Mouse (Mus musculus): ENCODE measurements around the gene Acvrl1. TPM values are rescaled to one million over a fixed set of nuclear protein-coding genes. Genes with fewer than 3 reads are reported as not detected.

Acvrl1 gene
- total and polyA plus RNA-seq, 2 experiments from 2014 or later: 5.8 to 10.7 TPM

DNA sequence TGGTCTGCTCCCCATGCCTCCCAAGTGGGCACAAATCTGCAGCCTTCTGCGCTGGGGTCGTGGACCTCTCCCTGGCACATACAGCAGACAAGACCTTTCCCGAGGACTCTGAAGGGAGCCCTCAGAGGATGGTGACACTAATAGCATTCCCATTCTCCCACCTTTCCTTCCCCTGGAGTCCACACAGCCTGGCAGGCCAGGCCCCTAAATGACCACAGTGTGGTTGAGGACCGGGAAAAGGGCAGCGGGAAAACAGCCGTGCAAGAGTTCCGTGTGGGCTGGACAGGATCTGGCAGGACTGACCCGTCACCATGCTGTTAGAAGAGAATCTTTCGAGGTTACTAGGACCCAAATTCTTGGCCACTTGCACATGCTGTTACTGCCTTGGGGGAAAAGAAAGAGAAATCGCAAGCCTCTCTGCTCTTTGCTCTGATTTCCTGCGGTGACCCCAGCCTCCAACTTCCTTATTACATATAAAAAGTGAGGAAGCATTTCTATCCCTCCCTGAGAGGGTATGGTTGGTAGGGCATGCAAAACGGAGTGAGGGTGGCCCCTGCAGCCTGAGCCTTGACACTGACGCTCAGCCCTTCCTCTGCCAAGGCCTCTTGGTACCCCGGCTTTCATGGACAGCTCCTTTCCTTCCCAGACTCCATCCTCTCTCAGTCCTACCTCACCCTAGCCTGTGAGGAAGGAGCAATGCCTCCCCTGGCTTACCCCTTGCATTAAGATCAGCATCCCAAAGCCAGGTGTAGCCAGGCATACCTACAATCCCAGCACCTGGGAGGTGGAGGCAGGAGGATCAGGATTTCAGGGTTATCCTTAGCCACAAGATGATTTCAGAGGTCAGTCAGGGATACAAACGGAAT lies 18.0 kb downstream of the Acvrl1 start:
- ATAC-seq: no peak
- Histone ChIP-seq H3K27me3 (ENCODE audit: insufficient read depth, low read length) (no peaks in the 10 kb centered on the region), H3K27ac (ENCODE audit: low read depth, low read length) (no peak overlapping the region), H3K4me2 (ENCODE audit: low read depth) (no peak overlapping the region), H3K9me3 (ENCODE audit: low read length) (no peaks in the 10 kb centered on the region), H3K4me3 (ENCODE audit: low read depth, low read length) (no peak overlapping the region), H3K9ac (no peak overlapping the region), H3K36me3 (ENCODE audit: insufficient read depth) (no peaks in the 10 kb centered on the region), H3K4me1 (ENCODE audit: insufficient read depth) (0 out of 2 replicates have a peak, but pooled peaks cover 6% of the 10 kb centered on the region)
- DNase-seq: no peak
- no peak for TF ChIP-seq CTCF (IDR thresholded peaks at IDR 0.05; ENCODE audit: low read depth)
- WGBS: 70% methylated on average over 15 of the region's 15 CpGs

- Histone ChIP-seq H3K4me1 (ENCODE audit: insufficient read depth) (peaks cover 6% of the 10 kb centered on the region; the same call in 1 of the 2 replicates), H3K36me3 (ENCODE audit: insufficient read depth) (no peaks in the 10 kb centered on the region), H3K4me2 (ENCODE audit: low read depth) (no peak overlapping the region), H3K4me3 (ENCODE audit: low read depth, low read length) (no peak overlapping the region), H3K27ac (ENCODE audit: low read depth, low read length) (no peak overlapping the region), H3K27me3 (ENCODE audit: insufficient read depth, low read length) (no peaks in the 10 kb centered on the region), H3K9me3 (ENCODE audit: low read length) (no peaks in the 10 kb centered on the region), H3K9ac (no peak overlapping the region)
- ATAC-seq (no peak), DNase-seq (no peak)
- no peak for TF ChIP-seq CTCF (IDR thresholded peaks at IDR 0.05; ENCODE audit: low read depth)
- 74% methylated on average over 16 of the region's 16 CpGs for WGBS
Observed at GRCm38 (mm10) chr15:101147115-101147909, 19.0 kb downstream of the Acvrl1 start.

DNA sequence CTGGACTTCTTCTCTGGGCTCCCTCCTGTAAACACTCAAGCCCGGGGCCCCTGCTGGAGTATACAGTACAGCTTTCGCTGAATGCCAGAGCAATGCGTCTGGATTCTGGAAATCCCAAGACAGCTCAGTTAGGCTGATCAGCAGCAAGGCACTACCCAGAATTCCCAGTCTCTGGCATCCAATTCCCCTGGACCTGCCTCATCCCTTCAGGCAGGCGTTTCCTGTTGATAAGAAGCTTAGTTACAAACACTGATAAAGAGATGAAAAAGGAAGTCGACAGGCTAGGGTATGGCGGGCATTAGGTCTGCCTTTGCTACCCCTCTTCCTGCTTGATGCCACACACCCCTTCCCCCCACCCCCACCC lies 19.6 kb downstream of the Acvrl1 start:
- DNase-seq: no peak

DNA sequence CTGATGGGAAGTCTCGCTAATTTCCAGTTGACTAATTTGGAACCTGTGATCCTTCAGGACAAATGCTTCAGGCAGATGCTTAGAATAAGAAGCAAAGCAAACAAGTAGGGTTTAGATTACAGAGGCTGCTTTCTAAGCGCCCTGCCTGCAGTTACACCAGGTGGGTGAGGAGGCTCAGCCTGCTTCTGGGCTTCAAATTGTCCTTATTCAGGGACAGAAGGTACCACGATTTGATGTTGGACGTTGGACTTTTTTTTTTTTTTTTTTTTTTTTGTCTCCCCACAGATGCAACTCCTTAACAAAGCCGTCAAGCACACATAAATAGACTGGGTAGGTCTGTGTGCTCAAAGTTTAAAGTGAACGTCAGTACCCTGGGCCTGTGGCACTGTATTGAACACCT lies 20.3 kb downstream of the Acvrl1 start:
- no peak overlapping the region for H3K9ac ChIP-seq
- TF ChIP-seq CTCF (IDR thresholded peaks at IDR 0.05; ENCODE audit: low read depth): no peak
- H3K27ac ChIP-seq (ENCODE audit: low read depth, low read length): no peak overlapping the region
- WGBS: 53% methylated on average over 6 of the region's 6 CpGs
- peaks cover 6% of the 10 kb centered on the region; the same call in 1 of the 2 replicates for H3K4me1 ChIP-seq (ENCODE audit: insufficient read depth)
- DNase-seq (no peak), ATAC-seq (no peak)
- no peaks in the 10 kb centered on the region for H3K36me3 ChIP-seq (ENCODE audit: insufficient read depth)
- no peaks in the 10 kb centered on the region for H3K27me3 ChIP-seq (ENCODE audit: insufficient read depth, low read length)
- H3K4me2 ChIP-seq (ENCODE audit: low read depth): no peak overlapping the region
- H3K4me3 ChIP-seq (ENCODE audit: low read depth, low read length): no peak overlapping the region
- H3K9me3 ChIP-seq (ENCODE audit: low read length): no peaks in the 10 kb centered on the region

More for the DNA sequence above, 19.6 kb downstream of the Acvrl1 start:
- no peaks in the 10 kb centered on the region for H3K27me3 ChIP-seq (ENCODE audit: insufficient read depth, low read length)
- 55% methylated on average over 6 of the region's 6 CpGs for WGBS
- no peaks in the 10 kb centered on the region for H3K36me3 ChIP-seq (ENCODE audit: insufficient read depth)
- no peak overlapping the region for H3K27ac ChIP-seq (ENCODE audit: low read depth, low read length)
- H3K9me3 ChIP-seq (ENCODE audit: low read length): no peaks in the 10 kb centered on the region
- no peak for ATAC-seq
- H3K4me3 ChIP-seq (ENCODE audit: low read depth, low read length): no peak overlapping the region
- peaks cover 6% of the 10 kb centered on the region; the same call in 1 of the 2 replicates for H3K4me1 ChIP-seq (ENCODE audit: insufficient read depth)
- no peak overlapping the region for H3K4me2 ChIP-seq (ENCODE audit: low read depth)
- no peak overlapping the region for H3K9ac ChIP-seq
- TF ChIP-seq CTCF (IDR thresholded peaks at IDR 0.05; ENCODE audit: low read depth): no peak

DNA sequence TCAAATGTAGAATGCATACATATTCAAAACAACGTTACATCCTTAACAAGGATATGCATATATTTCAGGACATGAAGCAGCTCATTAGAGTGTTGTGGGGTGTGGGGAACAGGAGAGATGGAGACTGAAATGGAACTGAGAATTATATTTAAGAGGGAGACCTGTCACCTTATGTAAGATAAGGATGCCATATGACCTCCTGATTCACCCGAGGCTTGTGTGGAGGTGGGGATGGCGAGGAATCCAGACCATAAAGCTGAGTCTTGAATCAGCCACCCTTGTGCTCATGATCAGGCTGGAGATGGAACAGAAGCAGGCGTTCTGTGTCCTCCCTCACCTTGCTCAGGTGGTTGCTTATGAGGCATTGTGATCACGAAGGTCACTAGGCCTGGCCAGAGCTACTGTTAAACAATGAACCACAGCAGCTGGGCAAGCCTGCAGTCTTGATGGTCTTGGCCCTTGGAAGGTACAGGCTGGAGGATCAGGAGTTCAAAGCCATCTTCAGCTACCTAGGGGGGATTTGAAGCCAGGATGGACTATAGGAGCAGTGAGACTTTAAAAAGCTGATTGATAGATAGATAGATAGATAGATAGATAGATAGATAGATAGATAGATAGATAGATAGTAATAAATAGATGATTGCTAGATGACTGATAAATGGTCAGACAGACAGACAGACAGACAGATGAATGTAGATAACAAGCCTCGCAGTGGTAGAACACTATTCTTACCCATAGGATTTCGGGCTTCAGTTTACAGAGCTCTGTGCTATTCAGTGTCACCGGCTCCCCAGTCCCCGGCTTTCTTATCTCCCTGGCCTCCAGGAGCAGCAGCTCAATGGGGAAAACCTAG lies 23.3 kb downstream of the Acvrl1 start:
- Histone ChIP-seq H3K4me2 (ENCODE audit: low read depth) (no peak overlapping the region), H3K9me3 (ENCODE audit: low read length) (peaks cover 4% of the 10 kb centered on the region; the same call in 1 of the 2 replicates), H3K27ac (ENCODE audit: low read depth, low read length) (peak overlapping the region; percentile 50; the same call in 1 of the 2 replicates), H3K36me3 (ENCODE audit: insufficient read depth) (no peaks in the 10 kb centered on the region), H3K9ac (no peak overlapping the region), H3K4me1 (ENCODE audit: insufficient read depth) (no peaks in the 10 kb centered on the region; the same call in 1 of the 2 replicates), H3K4me3 (ENCODE audit: low read depth, low read length) (no peak overlapping the region), H3K27me3 (ENCODE audit: insufficient read depth, low read length) (no peaks in the 10 kb centered on the region)
- no peak for DNase-seq
- ATAC-seq: no peak
- no peak for TF ChIP-seq CTCF (IDR thresholded peaks at IDR 0.05; ENCODE audit: low read depth)
- 74% methylated on average over 9 of the region's 9 CpGs for WGBS
